Mouse (Mus musculus): ENCODE data around the gene F2r.
A peak's percentile ranks its signal among the peaks of the same experiment; 100 is the strongest.

The F2r gene

GRCm38 (mm10) chr13:95618309-95618712 lies at the start of gene F2r:
F2r (minus strand) TSS chr13:95618487.
- DNase-seq: peak; percentile 85 to 89

GRCm38 (mm10) chr13:95667260-95667659 lies 49.0 kb upstream of the F2r start:
- DNase-seq: no peak

- no peak for DNase-seq
These were observed 47.5 kb upstream of the F2r start for GRCm38 (mm10) chr13:95665644-95666356.

GRCm38 (mm10) chr13:95663834-95664233 lies 45.5 kb upstream of the F2r start:
- DNase-seq: no peak

GRCm38 (mm10) chr13:95659432-95659831 lies 41.1 kb upstream of the F2r start:
- DNase-seq: no peak

GRCm38 (mm10) chr13:95657171-95657570 lies 38.9 kb upstream of the F2r start:
- no peak for DNase-seq

GRCm38 (mm10) chr13:95655284-95655683 lies 37.0 kb upstream of the F2r start:
- no peak for DNase-seq

- no peak for DNase-seq
These were observed 35.4 kb upstream of the F2r start for GRCm38 (mm10) chr13:95653696-95654095.

GRCm38 (mm10) chr13:95651870-95652668 lies 33.8 kb upstream of the F2r start:
- no peak for DNase-seq

GRCm38 (mm10) chr13:95649941-95650340 lies 31.7 kb upstream of the F2r start:
- no peak for DNase-seq

- DNase-seq: no peak
These were observed 29.0 kb upstream of the F2r start for GRCm38 (mm10) chr13:95647248-95647647.

- no peak for DNase-seq
These were observed 28.4 kb upstream of the F2r start for GRCm38 (mm10) chr13:95646687-95647111.

GRCm38 (mm10) chr13:95643740-95644139 lies 25.5 kb upstream of the F2r start:
- DNase-seq: no peak

- DNase-seq: no peak
These were observed 23.0 kb upstream of the F2r start for GRCm38 (mm10) chr13:95641061-95641986.

GRCm38 (mm10) chr13:95640408-95640807 lies 22.1 kb upstream of the F2r start:
- DNase-seq: no peak

- no peak for DNase-seq
These were observed 21.2 kb upstream of the F2r start for GRCm38 (mm10) chr13:95639336-95640116.

GRCm38 (mm10) chr13:95638894-95639293 lies 20.6 kb upstream of the F2r start:
- no peak for DNase-seq

GRCm38 (mm10) chr13:95637737-95638136 lies 19.4 kb upstream of the F2r start:
- DNase-seq: no peak

GRCm38 (mm10) chr13:95635301-95635700 lies 17.0 kb upstream of the F2r start:
- DNase-seq: no peak

GRCm38 (mm10) chr13:95634451-95634850 lies 16.2 kb upstream of the F2r start:
- DNase-seq: no peak

GRCm38 (mm10) chr13:95633384-95633783 lies 15.1 kb upstream of the F2r start:
- no peak for DNase-seq

- DNase-seq: no peak
These were observed 13.9 kb upstream of the F2r start for GRCm38 (mm10) chr13:95632144-95632543.

Data from thymus, postnatal 36 days (tissue).